Mouse (Mus musculus) lung, embryonic 15.5 days (tissue): Measurements from ENCODE around the gene Atp6v1b1. TPM values are rescaled to one million over a fixed set of nuclear protein-coding genes. Genes with fewer than 3 reads are reported as not detected.
"Not testable (repeated sequence)": the region's sequence is repeated elsewhere in the genome, so short reads cannot be mapped to it uniquely, and the experiment has no call there.

Source experiments
- ATAC-seq: fragments of 200-750 bp; cut with Nextera tagmentation; 2 replicates; pipeline ENCODE4 v1.8.0; 2017; ENCODE audit warnings: moderate number of reproducible peaks, borderline replicate concordance; ENCODE audit not compliant: low FRiP score, low TSS enrichment; ENCODE audit errors: extremely low read depth
- H3K27ac ChIP-seq: fragments of 300-500 bp; sonication (generic); 2 replicates; pipeline ENCODE4 v1.5.1; 2015; ENCODE audit warnings: moderate library complexity, mild to moderate bottlenecking, inconsistent platforms
- H3K27me3 ChIP-seq: fragments of 300-500 bp; sonication (generic); 2 replicates; pipeline ENCODE4 v1.6.1; 2015; ENCODE audit warnings: inconsistent platforms
- H3K36me3 ChIP-seq: fragments of 300-500 bp; sonication (generic); 2 replicates; pipeline ENCODE4 v1.6.1; 2015; ENCODE audit warnings: inconsistent platforms
- H3K4me1 ChIP-seq: fragments of 300-500 bp; sonication (generic); 2 replicates; pipeline ENCODE4 v1.6.1; 2015; ENCODE audit warnings: inconsistent platforms
- H3K4me2 ChIP-seq: fragments of 300-500 bp; sonication (generic); 2 replicates; pipeline ENCODE4 v1.6.1; 2015; ENCODE audit warnings: inconsistent platforms, mild to moderate bottlenecking, moderate library complexity
- H3K4me3 ChIP-seq: fragments of 300-500 bp; sonication (generic); 2 replicates; pipeline ENCODE4 v1.5.1; 2015; ENCODE audit warnings: mild to moderate bottlenecking, inconsistent platforms
- H3K9ac ChIP-seq: fragments of 300-500 bp; sonication (generic); 2 replicates; pipeline ENCODE4 v1.6.1; 2015; ENCODE audit warnings: inconsistent platforms
- H3K9me3 ChIP-seq: fragments of 300-500 bp; sonication (generic); 2 replicates; pipeline ENCODE4 v1.6.1; 2016; ENCODE audit warnings: inconsistent platforms
- WGBS: fragments of 180-500 bp; shearing (Covaris S2); methylation state at CpG from one replicate; pipeline ENCODE4 v1.1.7; 2015; 5-methylcytosine and 5-hydroxymethylcytosine counted together
- polyA plus RNA-seq: library from polyadenylated mRNA; unstranded; fragments of >200 nt; fragmentation: Nextera tagmentation; extraction: Ambion mirVana; gene quantifications from 2 replicates; pipeline ENCODE4 v1.2.1, GENCODE M21; 2015

Gene Atp6v1b1
- polyA plus RNA-seq, 1 experiment from 2014 or later: 0.45 TPM

GRCm38 (mm10) chr6:83788554-83788953 lies 45.8 kb downstream of the Atp6v1b1 start:
- H3K4me3 ChIP-seq: no peak overlapping the region
- ATAC-seq: no peak
- 64% methylated on average over 7 of the region's 7 CpGs for WGBS
- H3K27ac ChIP-seq: no peak overlapping the region
- no peaks in the 10 kb centered on the region for H3K4me1 ChIP-seq
- H3K27me3 ChIP-seq: no peaks in the 10 kb centered on the region; the same call in 1 of the 2 replicates
- no peaks in the 10 kb centered on the region for H3K9me3 ChIP-seq
- no peak overlapping the region for H3K4me2 ChIP-seq
- H3K9ac ChIP-seq: no peak overlapping the region
- no peaks in the 10 kb centered on the region for H3K36me3 ChIP-seq

GRCm38 (mm10) chr6:83790533-83790932 lies 47.7 kb downstream of the Atp6v1b1 start:
- H3K27me3 ChIP-seq, ATAC-seq, H3K9ac ChIP-seq, H3K4me3 ChIP-seq, H3K27ac ChIP-seq, H3K9me3 ChIP-seq, H3K36me3 ChIP-seq, H3K4me2 ChIP-seq, H3K4me1 ChIP-seq: not testable (repeated sequence)
- 81% methylated on average over 5 of the region's 5 CpGs for WGBS

- Histone ChIP-seq H3K4me3 (no peak overlapping the region), H3K9ac (no peak overlapping the region), H3K36me3 (no peaks in the 10 kb centered on the region), H3K27ac (no peak overlapping the region), H3K9me3 (no peaks in the 10 kb centered on the region), H3K27me3 (no peaks in the 10 kb centered on the region; the same call in 1 of the 2 replicates), H3K4me2 (no peak overlapping the region), H3K4me1 (peaks cover 6% of the 10 kb centered on the region; the same call in 1 of the 2 replicates)
- no peak for ATAC-seq
- 55% methylated on average over 4 of the region's 4 CpGs for WGBS
Measured at GRCm38 (mm10) chr6:83791251-83791890, 48.6 kb downstream of the Atp6v1b1 start.

DNA sequence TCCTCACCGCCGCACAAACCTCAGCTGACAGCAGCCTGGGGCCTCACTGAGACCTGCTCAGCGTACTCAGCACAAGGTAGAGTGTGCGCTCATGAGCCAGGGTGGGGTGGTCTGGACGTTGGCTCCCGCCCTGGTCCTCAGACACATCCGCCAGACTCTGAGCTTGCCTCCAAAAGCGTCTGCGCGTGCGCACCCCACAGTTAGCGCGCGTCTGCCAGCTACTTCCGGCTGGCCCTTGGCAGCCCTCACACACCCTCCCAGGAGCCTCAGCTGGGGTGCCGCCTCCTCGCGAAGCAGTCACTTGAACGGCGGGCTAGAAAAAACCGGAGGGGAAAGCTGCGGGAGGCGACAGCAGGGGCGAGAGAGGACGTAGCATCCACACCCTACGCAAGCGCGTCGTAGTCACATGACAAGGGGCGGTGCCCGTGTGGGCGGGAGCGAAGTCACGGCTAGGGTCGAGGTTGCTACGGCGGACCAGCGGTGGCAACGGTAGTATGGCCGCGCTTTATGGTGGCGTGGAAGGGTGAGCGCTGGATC lies 52.0 kb downstream of the Atp6v1b1 start, which contains the start of gene Nagk:
Gene Nagk, plus strand, starts transcription at position 223 of the 537 bp plus-strand sequence.
- Histone ChIP-seq H3K27ac (peak within 1 kb of the TSS; percentile 97), H3K9ac (peak within 1 kb of the TSS; percentile 73), H3K4me3 (peak within 1 kb of the TSS; percentile 72), H3K9me3 (no peaks in the 10 kb centered on the region), H3K27me3 (no peaks in the 10 kb centered on the region; the same call in 1 of the 2 replicates), H3K4me1 (peaks cover 13% of the 10 kb centered on the region; the same call in 1 of the 2 replicates), H3K4me2 (peak within 1 kb of the TSS; percentile 83), H3K36me3 (no peaks in the 10 kb centered on the region)
- ATAC-seq: peak; percentile 97
- under 1% methylated on average over 43 of the region's 43 CpGs for WGBS

DNA sequence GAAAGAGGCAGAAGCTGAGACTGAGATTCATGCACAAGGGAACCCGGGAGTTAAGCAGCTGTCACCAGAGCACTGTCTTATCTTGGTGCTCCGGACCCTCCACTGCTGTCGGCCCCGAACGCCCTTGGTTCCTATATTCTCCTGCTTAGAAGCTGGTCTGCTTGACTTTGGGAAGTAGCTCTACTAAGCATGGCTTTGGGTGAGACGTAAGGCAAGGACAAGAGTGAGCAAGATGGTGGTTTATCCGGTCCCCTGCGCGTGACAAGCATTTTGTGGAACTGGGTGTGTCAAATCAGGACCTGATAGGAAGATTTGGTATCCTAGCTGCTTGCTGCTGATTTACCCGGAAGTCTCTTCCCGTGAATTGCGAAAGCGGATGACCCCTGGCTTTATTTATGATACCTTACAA lies 52.7 kb downstream of the Atp6v1b1 start:
- H3K27ac ChIP-seq: peak overlapping the region; percentile 97
- 2% methylated on average over 13 of the region's 13 CpGs for WGBS
- H3K9me3 ChIP-seq: no peaks in the 10 kb centered on the region
- H3K36me3 ChIP-seq: peaks cover 3% of the 10 kb centered on the region; the same call in 1 of the 2 replicates
- no peak for ATAC-seq
- H3K4me2 ChIP-seq: peak overlapping the region; percentile 83
- H3K27me3 ChIP-seq: no peaks in the 10 kb centered on the region; the same call in 1 of the 2 replicates
- H3K9ac ChIP-seq: peak overlapping the region; percentile 73
- H3K4me3 ChIP-seq: peak overlapping the region; percentile 72
- peaks cover 13% of the 10 kb centered on the region; the same call in 1 of the 2 replicates for H3K4me1 ChIP-seq

GRCm38 (mm10) chr6:83796686-83797085 lies 53.9 kb downstream of the Atp6v1b1 start:
- 55% methylated on average over 3 of the region's 3 CpGs for WGBS
- H3K4me3 ChIP-seq: no peak overlapping the region
- no peak overlapping the region for H3K9ac ChIP-seq
- H3K27ac ChIP-seq: no peak overlapping the region
- no peak for ATAC-seq
- H3K4me2 ChIP-seq: no peak overlapping the region
- peaks cover 13% of the 10 kb centered on the region; the same call in 1 of the 2 replicates for H3K4me1 ChIP-seq
- H3K36me3 ChIP-seq: peaks cover 14% of the 10 kb centered on the region
- H3K27me3 ChIP-seq: no peaks in the 10 kb centered on the region; the same call in 1 of the 2 replicates
- no peaks in the 10 kb centered on the region for H3K9me3 ChIP-seq

DNA sequence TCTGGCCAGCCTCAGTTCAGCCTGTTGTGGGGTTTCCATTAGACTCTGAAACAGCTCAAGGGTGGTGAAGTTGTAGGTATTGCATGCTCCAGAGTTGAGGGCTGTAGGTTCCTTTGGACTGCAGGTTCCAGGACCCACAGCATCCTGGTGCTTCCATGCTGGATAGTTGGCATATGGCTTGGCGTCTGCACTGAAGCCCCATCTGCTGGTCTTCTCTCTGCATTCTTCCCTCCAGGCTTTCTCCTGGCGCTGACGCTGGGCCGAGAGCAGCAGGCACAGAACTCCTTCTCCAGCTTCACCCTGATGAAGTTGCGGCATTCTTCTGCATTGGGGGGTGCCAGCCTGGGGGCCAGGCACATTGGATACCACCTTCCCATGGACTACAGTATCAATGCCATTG lies 59.2 kb downstream of the Atp6v1b1 start:
- Histone ChIP-seq H3K9me3 (no peaks in the 10 kb centered on the region), H3K27me3 (no peaks in the 10 kb centered on the region), H3K36me3 (peaks cover 19% of the 10 kb centered on the region), H3K4me2 (no peak overlapping the region), H3K4me1 (0 out of 2 replicates have a peak, but pooled peaks cover 5% of the 10 kb centered on the region), H3K27ac (no peak overlapping the region), H3K4me3 (no peak overlapping the region), H3K9ac (no peak overlapping the region)
- 94% methylated on average over 5 of the region's 5 CpGs for WGBS
- no peak for ATAC-seq

GRCm38 (mm10) chr6:83802846-83803245 lies 60.1 kb downstream of the Atp6v1b1 start:
- WGBS: 84% methylated on average over 3 of the region's 3 CpGs
- no peaks in the 10 kb centered on the region for H3K27me3 ChIP-seq
- H3K9ac ChIP-seq: no peak overlapping the region
- no peak overlapping the region for H3K4me2 ChIP-seq
- no peak overlapping the region for H3K27ac ChIP-seq
- H3K9me3 ChIP-seq: no peaks in the 10 kb centered on the region
- H3K36me3 ChIP-seq: peaks cover 26% of the 10 kb centered on the region
- ATAC-seq: no peak
- H3K4me1 ChIP-seq: 0 out of 2 replicates have a peak, but pooled peaks cover under 1% of the 10 kb centered on the region
- H3K4me3 ChIP-seq: no peak overlapping the region

Other genes with a start within 250 kb of the Atp6v1b1 start
- 78.5 and 80.3 TPM in 2 replicates for gene Dguok, start 236.0 kb upstream of the Atp6v1b1 start, polyA plus RNA-seq
- gene Actg2, start 206.7 kb upstream of the Atp6v1b1 start, polyA plus RNA-seq: 172 and 210 TPM in 2 replicates
- gene Stambp, start 170.3 kb upstream of the Atp6v1b1 start, polyA plus RNA-seq: 21.0 and 23.3 TPM in 2 replicates
- gene Clec4f, start 86.8 kb upstream of the Atp6v1b1 start, polyA plus RNA-seq: not detected in 2 replicates
- not detected in 2 replicates for gene Cd207, start 65.1 kb upstream of the Atp6v1b1 start, polyA plus RNA-seq
- gene Vax2, start 31.7 kb upstream of the Atp6v1b1 start, polyA plus RNA-seq: not detected in 2 replicates
- not detected in 2 replicates for gene Ankrd53, start 19.7 kb downstream of the Atp6v1b1 start, polyA plus RNA-seq
- gene Tex261, start 32.8 kb downstream of the Atp6v1b1 start, polyA plus RNA-seq: 89.1 and 92.7 TPM in 2 replicates
- gene Nagk, start 52.0 kb downstream of the Atp6v1b1 start, polyA plus RNA-seq: 55.5 and 59.1 TPM in 2 replicates
- gene Paip2b, start 88.8 kb downstream of the Atp6v1b1 start, polyA plus RNA-seq: 20.0 and 21.0 TPM in 2 replicates
- gene Zfp638, start 124.1 kb downstream of the Atp6v1b1 start, polyA plus RNA-seq: 57.7 and 59.1 TPM in 2 replicates